Mouse (Mus musculus): ENCODE measurements around the gene Rab8b.
"Not testable (repeated sequence)": the region's sequence is repeated elsewhere in the genome, so short reads cannot be mapped to it uniquely, and the experiment has no call there.

The Rab8b gene

DNA sequence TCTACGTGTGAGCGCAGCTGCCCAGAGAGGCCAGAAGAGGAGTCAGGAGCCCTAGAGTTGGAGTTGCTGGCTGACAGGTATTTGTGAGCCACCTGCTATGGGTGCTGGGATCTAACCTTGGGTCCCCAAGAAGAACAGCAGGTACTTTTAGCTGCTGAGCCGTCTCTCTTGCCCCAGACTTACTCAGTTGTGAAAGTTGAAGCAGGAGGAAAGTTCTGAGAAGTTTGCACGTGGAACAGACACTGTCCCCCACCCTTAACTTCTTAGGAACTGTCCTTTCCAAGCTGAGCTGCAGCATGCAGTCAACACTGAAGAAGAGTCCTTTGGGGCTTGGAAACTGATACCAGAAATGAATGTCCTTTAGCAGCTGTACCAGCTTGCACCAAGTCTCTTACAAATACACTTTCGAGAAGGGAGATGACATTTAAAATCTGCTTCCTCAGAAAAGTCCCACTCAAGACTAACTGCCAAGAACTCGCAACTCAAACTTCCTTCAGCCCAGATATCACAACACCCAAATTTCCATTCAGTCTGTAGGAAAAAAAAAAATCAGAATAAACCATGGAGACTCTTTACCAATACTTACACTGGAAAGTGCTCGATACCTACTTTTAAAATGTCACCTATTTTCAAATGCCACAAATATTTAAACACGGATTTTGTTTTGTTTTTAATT is 2.1 kb downstream of the Rab8b start:
- no peak for DNase-seq (ENCODE audit: low read depth, low spot score)

DNA sequence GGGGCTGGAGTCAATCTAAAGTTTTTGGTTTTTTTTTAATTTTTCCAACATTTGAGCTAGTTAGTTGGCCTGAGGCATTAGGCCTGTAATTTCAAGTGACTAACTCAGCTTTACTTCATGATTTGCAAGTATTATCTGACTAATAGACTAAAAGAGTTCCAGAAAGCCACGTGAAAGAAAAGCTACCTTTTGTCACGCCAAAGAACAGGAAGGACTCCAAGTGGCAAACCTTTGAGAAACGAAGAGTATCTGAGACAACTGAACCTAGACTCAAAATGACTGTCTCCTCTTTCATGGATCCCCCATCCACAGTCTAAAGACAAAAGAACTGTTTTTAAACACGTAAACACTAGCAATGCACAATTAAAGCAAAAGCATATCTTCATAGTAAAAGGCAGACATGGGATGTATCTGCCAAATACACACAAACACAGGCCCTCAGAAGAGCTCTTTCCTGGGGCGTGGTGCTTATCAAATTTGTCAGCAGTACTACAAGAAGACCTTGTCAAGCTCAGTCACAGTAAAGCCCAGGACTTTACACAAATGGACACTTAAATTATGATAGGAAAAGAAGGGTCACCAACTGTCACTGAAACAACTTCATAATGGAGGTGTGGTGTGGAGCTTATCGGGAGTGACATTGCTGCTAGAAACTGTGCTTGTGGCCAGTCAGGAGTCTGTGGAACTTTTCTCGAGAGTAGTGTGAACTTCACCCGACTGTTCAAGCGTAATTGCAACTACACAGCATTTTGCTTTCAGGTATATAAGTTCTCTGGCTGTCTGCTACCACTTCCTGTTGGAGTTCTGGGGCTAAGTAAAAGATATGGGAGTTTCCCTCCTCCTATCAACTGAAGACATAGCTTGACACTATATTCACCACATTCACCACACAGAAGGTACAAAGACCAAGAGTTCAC is 3.4 kb downstream of the Rab8b start:
- DNase-seq (ENCODE audit: low read depth, low spot score) = no peak

DNA sequence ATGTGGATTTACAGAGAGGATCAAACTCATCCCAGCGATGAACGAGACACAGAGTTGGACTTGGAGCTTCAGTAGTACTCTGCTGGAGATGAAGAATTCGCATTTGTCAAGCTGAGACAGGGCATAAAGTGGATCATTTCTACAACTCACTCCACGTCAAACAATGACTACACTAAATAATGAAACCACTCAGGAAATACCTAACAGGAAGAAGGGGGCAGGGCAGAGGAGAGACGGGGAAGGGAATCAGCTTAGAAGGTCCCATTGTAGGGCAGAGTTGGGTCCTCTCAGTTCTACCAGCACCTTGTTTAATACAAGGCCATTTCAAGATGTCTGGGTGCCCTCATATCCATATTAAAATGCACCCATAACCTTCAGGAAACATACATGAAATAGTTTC is 4.1 kb downstream of the Rab8b start:
- DNase-seq (ENCODE audit: low read depth, low spot score) = no peak

DNA sequence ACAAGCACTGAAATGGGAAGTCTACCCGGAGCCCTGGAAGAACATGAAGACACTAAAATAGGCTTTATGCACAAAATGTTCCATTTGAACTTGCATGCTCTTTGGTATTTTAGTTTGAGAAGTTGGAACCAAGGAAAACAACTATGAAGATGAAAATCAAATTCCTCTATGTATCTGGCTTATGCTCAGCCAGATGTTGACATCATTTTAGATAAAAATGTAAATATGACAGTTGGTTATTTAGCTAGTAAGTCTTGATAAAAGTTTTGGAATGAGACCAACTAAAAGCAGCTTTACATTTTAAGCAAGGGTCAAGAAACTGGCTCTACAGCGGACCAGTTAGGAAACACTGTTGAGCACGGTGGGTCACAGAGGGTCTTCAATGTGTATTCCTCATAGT is 4.9 kb downstream of the Rab8b start:
- no peak for DNase-seq (ENCODE audit: low read depth, low spot score)

GRCm38 (mm10) chr9:66913254-66913934 is 6.1 kb downstream of the Rab8b start:
- not testable (repeated sequence) for DNase-seq (ENCODE audit: low read depth, low spot score)

- no peak for DNase-seq (ENCODE audit: low read depth, low spot score)
Observed at GRCm38 (mm10) chr9:66912304-66912703, 7.2 kb downstream of the Rab8b start.

DNA sequence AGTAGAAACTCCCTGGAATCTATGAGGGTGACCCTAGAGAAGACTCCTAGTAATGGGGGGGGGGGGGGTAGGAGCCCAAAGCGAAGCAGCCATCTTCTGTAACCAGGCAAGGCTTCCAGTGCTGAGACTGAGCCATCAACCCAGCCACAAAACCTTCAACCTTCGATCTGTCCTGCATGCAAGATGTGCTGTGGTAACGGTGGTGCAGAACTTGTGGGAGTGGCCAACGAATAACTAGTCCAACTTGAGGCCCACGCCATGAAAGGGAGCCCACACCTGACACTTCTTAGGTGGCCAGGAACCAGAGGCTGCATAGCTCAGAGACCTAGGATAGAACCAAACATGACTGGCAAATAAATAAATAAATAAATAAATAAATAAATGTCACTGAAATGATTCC is 8.8 kb downstream of the Rab8b start:
- no peak for DNase-seq (ENCODE audit: low read depth, low spot score)

DNA sequence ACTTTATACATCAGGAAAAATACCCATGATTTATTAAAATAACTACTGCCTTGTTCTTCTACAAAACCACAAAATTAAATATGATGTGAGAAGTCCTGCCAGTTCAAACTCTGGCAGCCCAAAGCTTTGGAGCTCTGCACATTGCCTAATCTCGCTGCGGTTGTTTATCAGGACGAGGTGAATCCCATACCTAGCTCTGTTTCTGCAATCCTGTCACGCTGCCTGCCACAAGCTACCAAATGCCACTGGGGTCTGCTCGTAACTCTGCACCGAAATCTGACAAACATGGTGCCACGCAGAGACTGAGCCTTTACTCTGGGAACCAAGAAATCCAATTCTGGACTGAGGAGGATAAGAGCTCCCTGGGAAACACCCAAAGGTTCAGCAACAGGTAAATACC is 9.6 kb downstream of the Rab8b start:
- no peak for DNase-seq (ENCODE audit: low read depth, low spot score)

DNA sequence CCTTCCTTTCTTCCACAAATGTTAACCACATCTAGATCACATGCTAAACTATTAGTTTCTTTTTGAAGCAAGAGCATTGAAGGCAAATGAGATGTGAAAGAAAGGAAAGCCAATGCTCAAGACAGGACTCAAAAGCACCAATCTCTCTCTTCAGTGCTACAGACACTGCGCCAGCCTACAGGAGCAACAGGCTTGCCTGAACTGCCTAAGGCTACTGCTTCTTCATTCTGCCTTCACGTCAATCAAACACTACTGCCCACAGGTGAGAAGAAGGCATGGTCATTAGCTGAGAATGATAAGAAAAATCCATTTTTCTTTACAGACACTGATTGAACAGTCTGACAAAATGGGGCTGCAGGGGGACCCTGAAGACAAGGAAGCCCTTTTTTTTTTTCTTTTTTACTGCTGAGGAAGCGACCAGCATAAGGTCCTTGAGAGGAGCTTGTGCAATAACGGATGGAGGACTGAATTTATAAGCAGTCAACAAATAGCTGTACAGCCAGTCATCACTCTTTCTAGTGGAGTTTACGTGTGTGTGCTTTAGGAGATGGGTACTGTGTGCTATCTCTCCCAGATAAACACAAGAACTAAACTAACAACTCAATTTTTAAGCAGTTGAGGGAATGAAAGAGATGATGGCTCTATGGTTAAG is 11.6 kb downstream of the Rab8b start:
- DNase-seq (ENCODE audit: low read depth, low spot score) = no peak

GRCm38 (mm10) chr9:66907126-66907525 is 12.4 kb downstream of the Rab8b start:
- no peak for DNase-seq (ENCODE audit: low read depth, low spot score)

DNA sequence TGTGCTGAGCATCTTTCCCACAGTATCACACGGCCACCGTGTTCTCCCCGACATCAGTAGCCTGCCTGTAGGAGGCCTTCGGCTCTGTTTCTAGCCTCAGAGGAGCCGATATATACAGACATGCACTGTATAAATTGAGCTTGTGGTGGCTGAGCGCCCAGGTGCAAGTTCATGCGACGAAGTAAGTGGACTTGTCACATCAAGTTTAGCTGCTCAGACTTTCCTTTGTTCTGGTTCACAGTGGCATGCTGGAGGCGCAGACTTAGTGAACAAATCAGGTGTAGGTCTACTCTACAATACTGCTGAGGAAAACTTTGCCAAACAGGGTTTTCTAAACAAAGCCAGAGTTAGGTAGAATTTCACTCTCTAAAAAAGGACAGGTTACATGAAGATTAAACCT is 13.5 kb downstream of the Rab8b start:
- no peak for DNase-seq (ENCODE audit: low read depth, low spot score)

- DNase-seq (ENCODE audit: low read depth, low spot score) = no peak
Observed at GRCm38 (mm10) chr9:66899526-66899925, 20.0 kb downstream of the Rab8b start.

DNA sequence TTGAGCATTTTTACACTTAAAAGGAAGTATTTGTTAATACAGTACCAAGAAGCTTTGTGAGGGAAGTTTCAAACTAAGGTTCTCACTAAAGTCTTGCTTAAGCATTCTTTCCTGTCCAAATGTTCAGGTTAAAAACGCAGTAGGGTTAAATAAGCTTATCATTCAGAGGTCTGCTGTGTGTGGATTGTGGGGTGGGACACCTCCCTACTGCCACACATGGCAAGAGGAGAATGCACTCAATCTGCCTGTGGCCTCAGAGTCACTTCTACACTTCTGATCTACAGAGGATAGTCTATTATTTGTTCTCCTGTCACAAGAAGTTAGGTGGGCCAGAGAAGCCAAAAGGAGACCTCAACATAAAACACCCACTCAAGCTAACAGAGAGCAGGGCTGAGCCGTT is 20.4 kb downstream of the Rab8b start:
- DNase-seq (ENCODE audit: low read depth, low spot score) = no peak

- no peak for DNase-seq (ENCODE audit: low read depth, low spot score)
Observed at GRCm38 (mm10) chr9:66897851-66898250, 21.6 kb downstream of the Rab8b start.

DNA sequence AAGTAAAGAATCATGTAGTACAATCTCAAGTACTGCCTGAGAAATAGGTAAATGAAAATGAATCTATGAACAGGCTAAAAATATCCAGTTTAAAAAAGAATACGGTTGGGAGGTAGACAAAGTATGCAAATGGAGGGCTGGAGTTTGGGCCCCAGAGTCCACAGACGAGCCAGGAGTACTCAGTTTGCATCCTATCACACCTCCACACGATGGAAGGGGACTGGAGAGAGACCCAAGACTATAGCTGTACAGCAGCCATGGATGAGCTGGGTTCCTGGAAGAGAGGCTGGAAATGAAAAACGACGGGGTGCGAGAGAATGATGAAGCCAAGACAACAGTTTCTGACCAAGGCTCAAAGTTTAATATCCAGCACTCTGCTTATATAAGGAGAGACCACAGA is 22.5 kb downstream of the Rab8b start:
- DNase-seq (ENCODE audit: low read depth, low spot score) = no peak

- DNase-seq (ENCODE audit: low read depth, low spot score) = no peak
Observed at GRCm38 (mm10) chr9:66895995-66896394, 23.5 kb downstream of the Rab8b start.

- no peak for DNase-seq (ENCODE audit: low read depth, low spot score)
Observed at GRCm38 (mm10) chr9:66895035-66895779, 24.3 kb downstream of the Rab8b start.

DNA sequence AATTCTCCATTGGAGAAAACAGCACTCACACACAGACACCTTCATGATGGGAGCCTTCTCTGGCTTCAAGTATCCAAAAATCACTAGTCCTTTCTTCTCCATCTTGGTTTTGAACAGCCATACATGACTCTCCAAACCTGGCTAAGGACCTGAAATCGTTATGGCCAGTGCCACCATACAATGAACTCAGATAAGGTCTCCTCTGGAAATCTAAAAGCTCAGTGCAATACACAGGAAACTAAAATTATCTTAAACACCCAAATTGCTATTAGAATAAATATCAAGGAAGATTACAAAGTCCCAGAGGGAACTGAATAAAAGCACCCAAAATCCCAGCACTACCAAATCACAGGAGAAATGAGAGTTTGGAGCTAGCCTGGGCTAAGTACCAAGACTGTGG is 25.1 kb downstream of the Rab8b start:
- DNase-seq (ENCODE audit: low read depth, low spot score) = no peak

DNA sequence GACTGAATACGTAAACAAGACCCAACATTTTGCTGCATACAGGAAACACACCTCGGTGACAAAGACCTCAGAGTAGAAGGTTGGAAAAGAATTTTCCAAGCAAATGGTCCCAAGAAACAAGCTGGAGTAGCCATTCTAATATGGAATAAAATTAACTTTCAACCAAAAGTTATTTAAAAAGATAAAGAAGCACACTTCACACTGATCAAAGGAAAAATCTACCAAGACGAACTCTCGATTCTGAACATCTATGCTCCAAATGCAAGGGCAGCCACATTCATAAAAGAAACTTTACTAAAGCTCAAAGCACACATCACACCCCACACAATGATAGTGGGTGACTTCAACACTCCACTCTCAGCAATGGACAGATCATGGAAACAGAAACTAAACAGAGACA is 27.0 kb downstream of the Rab8b start:
- DNase-seq (ENCODE audit: low read depth, low spot score) = not testable (repeated sequence)

DNA sequence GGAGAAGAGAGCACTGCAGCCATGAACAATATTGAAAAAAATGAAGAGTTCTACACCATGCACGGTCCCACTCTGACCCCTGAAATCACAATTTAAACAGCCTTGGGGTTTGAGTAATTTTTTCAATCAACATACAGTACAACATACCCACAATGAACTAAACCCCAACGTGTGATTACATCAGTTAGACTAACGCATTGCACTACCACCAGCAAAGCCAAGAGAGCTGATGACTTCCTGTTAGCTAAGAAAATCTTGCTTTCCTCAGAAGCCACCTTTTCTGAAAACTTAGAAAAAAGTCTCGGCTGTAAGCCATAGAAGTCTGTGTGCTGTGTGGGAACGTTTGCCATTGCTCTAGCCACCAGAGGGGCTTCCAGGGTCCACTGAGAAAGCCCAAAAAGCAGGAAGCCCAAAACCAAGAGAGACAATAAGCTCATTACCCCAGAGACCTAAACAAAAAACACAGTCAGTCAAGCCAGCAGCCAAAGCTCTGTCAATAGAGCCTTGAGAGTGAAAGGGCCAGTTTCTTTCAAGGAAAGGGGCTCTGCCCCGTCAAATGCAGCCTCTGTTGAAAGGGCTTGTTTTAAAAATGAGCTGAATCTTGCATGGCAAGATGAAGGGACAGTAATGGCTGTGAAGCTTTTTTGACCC is 31.4 kb downstream of the Rab8b start:
- DNase-seq (ENCODE audit: low read depth, low spot score) = no peak
